Mouse (Mus musculus): ENCODE measurements around the gene Oaz2. TPM values are rescaled to one million over a fixed set of nuclear protein-coding genes. Genes with fewer than 3 reads are reported as not detected.

Gene Oaz2
- polyA plus RNA-seq, 1 experiment: 140 TPM

DNA sequence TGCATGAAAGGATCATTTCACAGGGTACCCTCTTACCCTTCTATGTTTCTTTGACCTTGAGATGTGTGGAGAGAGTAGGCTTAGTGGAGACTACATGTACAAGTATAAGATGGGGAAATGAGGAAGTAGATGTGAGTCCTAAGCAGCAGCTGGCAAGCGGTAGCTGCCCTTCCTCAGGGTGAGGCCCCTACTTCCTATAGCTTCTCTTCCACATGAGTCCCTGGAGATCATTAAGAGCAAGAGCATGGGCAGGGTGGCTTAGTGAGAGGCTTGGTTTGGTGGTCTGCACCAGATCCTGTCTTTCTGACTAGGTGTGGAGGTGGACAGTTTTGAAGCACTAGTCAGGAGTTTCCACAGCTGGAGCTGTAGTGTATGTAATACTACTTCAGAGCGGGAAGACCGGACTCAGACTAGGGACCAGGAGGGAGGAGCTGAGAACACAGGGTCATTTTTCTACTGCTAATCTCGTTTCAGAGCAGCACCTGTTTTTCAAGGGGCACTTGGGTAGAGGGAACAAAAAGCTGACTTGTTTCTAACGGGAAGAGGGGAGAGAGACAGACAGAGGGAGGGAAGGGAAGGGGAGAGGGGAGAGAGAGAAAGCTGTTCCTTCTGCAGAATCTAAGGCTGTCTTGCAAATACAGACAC lies 25.3 kb downstream of the Oaz2 start:
- TF ChIP-seq REST (IDR thresholded peaks at IDR 0.05; ENCODE audit: insufficient read depth, insufficient read length) (no peak), POLR2A (IDR thresholded peaks at IDR 0.05; ENCODE audit: insufficient read length, low read depth) (no peak), TCF3 (IDR thresholded peaks at IDR 0.05; ENCODE audit: insufficient read length, low read depth) (no peak), CEBPB (IDR thresholded peaks at IDR 0.05; ENCODE audit: insufficient read depth, poor library complexity, severe bottlenecking) (no peak), MAX (IDR thresholded peaks at IDR 0.05; ENCODE audit: low read depth) (no peak), SRF (IDR thresholded peaks at IDR 0.05; ENCODE audit: control insufficient read depth, insufficient read length, low read depth) (no peak), MYOG (IDR thresholded peaks at IDR 0.05; ENCODE audit: control insufficient read depth in 1 of 3, insufficient read depth in 1 of 3, insufficient read length in 2 of 3, low read depth in 2 of 3) (no peak), E2F4 (IDR thresholded peaks at IDR 0.05; ENCODE audit: insufficient read depth) (no peak), POLR2AphosphoS2 (IDR thresholded peaks at IDR 0.05; ENCODE audit: insufficient read length, low read depth) (no peak), USF1 (IDR thresholded peaks at IDR 0.05; ENCODE audit: low read depth) (no peak), MYOD1 (IDR thresholded peaks at IDR 0.05; ENCODE audit: control insufficient read depth in 1 of 3, insufficient read length in 2 of 3, low read depth in 2 of 3) (no peak), TCF12 (IDR thresholded peaks at IDR 0.05; ENCODE audit: insufficient read depth, poor library complexity, severe bottlenecking) (no peak)
- Histone ChIP-seq H3K36me3 (ENCODE audit: control insufficient read depth, insufficient read depth) (peaks cover 26% of the 10 kb centered on the region), H3ac (ENCODE audit: control insufficient read depth, insufficient read length) (no peak overlapping the region)

GRCm38 (mm10) chr9:65695646-65696045 lies 27.8 kb downstream of the Oaz2 start:
- Histone ChIP-seq H3K27me3 (ENCODE audit: control insufficient read depth, insufficient read depth, insufficient read length) (no peaks in the 10 kb centered on the region), H3ac (ENCODE audit: control insufficient read depth, insufficient read length) (no peak overlapping the region), H3K79me2 (ENCODE audit: control insufficient read depth, insufficient read depth) (no peaks in the 10 kb centered on the region), H3K4me3 (no peak overlapping the region), H3K4me2 (ENCODE audit: low read depth) (no peak overlapping the region), H3K36me3 (ENCODE audit: control insufficient read depth, insufficient read depth) (peaks cover 22% of the 10 kb centered on the region)
- no peak for TF ChIP-seq POLR2AphosphoS2 (IDR thresholded peaks at IDR 0.05; ENCODE audit: insufficient read length, low read depth)
- no peak for TF ChIP-seq MAX (IDR thresholded peaks at IDR 0.05; ENCODE audit: low read depth)
- no peak for TF ChIP-seq E2F4 (IDR thresholded peaks at IDR 0.05; ENCODE audit: insufficient read depth)
- TF ChIP-seq MYOG (IDR thresholded peaks at IDR 0.05; ENCODE audit: control insufficient read depth in 1 of 3, insufficient read depth in 1 of 3, insufficient read length in 2 of 3, low read depth in 2 of 3): no peak
- TF ChIP-seq SRF (IDR thresholded peaks at IDR 0.05; ENCODE audit: control insufficient read depth, insufficient read length, low read depth): no peak
- no peak for TF ChIP-seq TCF3 (IDR thresholded peaks at IDR 0.05; ENCODE audit: insufficient read length, low read depth)
- TF ChIP-seq CEBPB (IDR thresholded peaks at IDR 0.05; ENCODE audit: insufficient read depth, poor library complexity, severe bottlenecking): no peak
- TF ChIP-seq USF1 (IDR thresholded peaks at IDR 0.05; ENCODE audit: low read depth): no peak
- no peak for TF ChIP-seq MYOD1 (IDR thresholded peaks at IDR 0.05; ENCODE audit: control insufficient read depth in 1 of 3, insufficient read length in 2 of 3, low read depth in 2 of 3)
- no peak for TF ChIP-seq REST (IDR thresholded peaks at IDR 0.05; ENCODE audit: insufficient read depth, insufficient read length)
- TF ChIP-seq TCF12 (IDR thresholded peaks at IDR 0.05; ENCODE audit: insufficient read depth, poor library complexity, severe bottlenecking): no peak
- TF ChIP-seq POLR2A (IDR thresholded peaks at IDR 0.05; ENCODE audit: insufficient read length, low read depth): no peak

More for the DNA sequence above, 25.3 kb downstream of the Oaz2 start:
- Histone ChIP-seq H3K4me2 (ENCODE audit: low read depth) (no peak overlapping the region), H3K4me3 (no peak overlapping the region), H3K27me3 (ENCODE audit: control insufficient read depth, insufficient read depth, insufficient read length) (no peaks in the 10 kb centered on the region), H3K79me2 (ENCODE audit: control insufficient read depth, insufficient read depth) (no peaks in the 10 kb centered on the region)

- TF ChIP-seq USF1 (IDR thresholded peaks at IDR 0.05; ENCODE audit: low read depth): no peak
- TF ChIP-seq SRF (IDR thresholded peaks at IDR 0.05; ENCODE audit: control insufficient read depth, insufficient read length, low read depth): no peak
- TF ChIP-seq TCF3 (IDR thresholded peaks at IDR 0.05; ENCODE audit: insufficient read length, low read depth): no peak
- TF ChIP-seq REST (IDR thresholded peaks at IDR 0.05; ENCODE audit: insufficient read depth, insufficient read length): no peak
- H3K36me3 ChIP-seq (ENCODE audit: control insufficient read depth, insufficient read depth): peaks cover 23% of the 10 kb centered on the region
These were observed 28.5 kb downstream of the Oaz2 start for GRCm38 (mm10) chr9:65696337-65696736.

DNA sequence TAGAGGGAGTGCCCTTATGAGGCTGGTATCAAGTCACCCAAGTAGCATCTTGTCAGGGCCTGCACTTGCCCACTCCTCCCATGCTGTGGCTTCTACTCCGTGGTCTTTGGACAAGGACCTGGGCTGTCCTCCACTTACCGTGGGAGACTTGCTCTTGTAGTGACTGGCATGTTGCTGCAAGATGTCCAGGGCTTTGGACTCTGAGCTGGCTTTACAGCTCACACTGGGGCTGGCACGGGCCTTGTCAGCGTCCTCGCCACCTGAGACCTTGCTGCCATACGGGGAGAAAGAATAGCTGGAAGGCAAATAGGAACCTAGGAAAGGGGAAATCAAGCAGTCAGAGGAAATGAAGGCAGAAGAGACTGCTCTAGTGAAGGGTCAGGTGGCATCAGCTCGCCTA lies 29.6 kb downstream of the Oaz2 start:
- Histone ChIP-seq H3K79me2 (ENCODE audit: control insufficient read depth, insufficient read depth) (no peaks in the 10 kb centered on the region), H3ac (ENCODE audit: control insufficient read depth, insufficient read length) (no peak overlapping the region), H3K4me3 (no peak overlapping the region), H3K27me3 (ENCODE audit: control insufficient read depth, insufficient read depth, insufficient read length) (no peaks in the 10 kb centered on the region), H3K36me3 (ENCODE audit: control insufficient read depth, insufficient read depth) (peaks cover 22% of the 10 kb centered on the region), H3K4me2 (ENCODE audit: low read depth) (no peak overlapping the region)
- TF ChIP-seq SRF (IDR thresholded peaks at IDR 0.05; ENCODE audit: control insufficient read depth, insufficient read length, low read depth): no peak
- no peak for TF ChIP-seq TCF12 (IDR thresholded peaks at IDR 0.05; ENCODE audit: insufficient read depth, poor library complexity, severe bottlenecking)
- no peak for TF ChIP-seq USF1 (IDR thresholded peaks at IDR 0.05; ENCODE audit: low read depth)
- TF ChIP-seq MAX (IDR thresholded peaks at IDR 0.05; ENCODE audit: low read depth): no peak
- TF ChIP-seq E2F4 (IDR thresholded peaks at IDR 0.05; ENCODE audit: insufficient read depth): no peak
- TF ChIP-seq POLR2AphosphoS2 (IDR thresholded peaks at IDR 0.05; ENCODE audit: insufficient read length, low read depth): no peak

More at GRCm38 (mm10) chr9:65696337-65696736, 28.5 kb downstream of the Oaz2 start:
- no peak overlapping the region for H3ac ChIP-seq (ENCODE audit: control insufficient read depth, insufficient read length)
- no peak overlapping the region for H3K4me2 ChIP-seq (ENCODE audit: low read depth)
- no peak overlapping the region for H3K4me3 ChIP-seq
- no peaks in the 10 kb centered on the region for H3K27me3 ChIP-seq (ENCODE audit: control insufficient read depth, insufficient read depth, insufficient read length)
- no peaks in the 10 kb centered on the region for H3K79me2 ChIP-seq (ENCODE audit: control insufficient read depth, insufficient read depth)

- H3K4me3 ChIP-seq: no peak overlapping the region
- no peaks in the 10 kb centered on the region for H3K79me2 ChIP-seq (ENCODE audit: control insufficient read depth, insufficient read depth)
- H3K4me2 ChIP-seq (ENCODE audit: low read depth): no peak overlapping the region
- TF ChIP-seq USF1 (IDR thresholded peaks at IDR 0.05; ENCODE audit: low read depth): no peak
- TF ChIP-seq REST (IDR thresholded peaks at IDR 0.05; ENCODE audit: insufficient read depth, insufficient read length): no peak
- no peak for TF ChIP-seq MYOG (IDR thresholded peaks at IDR 0.05; ENCODE audit: control insufficient read depth in 1 of 3, insufficient read depth in 1 of 3, insufficient read length in 2 of 3, low read depth in 2 of 3)
- TF ChIP-seq E2F4 (IDR thresholded peaks at IDR 0.05; ENCODE audit: insufficient read depth): no peak
- no peak for TF ChIP-seq MYOD1 (IDR thresholded peaks at IDR 0.05; ENCODE audit: control insufficient read depth in 1 of 3, insufficient read length in 2 of 3, low read depth in 2 of 3)
- TF ChIP-seq POLR2A (IDR thresholded peaks at IDR 0.05; ENCODE audit: insufficient read length, low read depth): no peak
- no peak for TF ChIP-seq TCF3 (IDR thresholded peaks at IDR 0.05; ENCODE audit: insufficient read length, low read depth)
- no peak for TF ChIP-seq TCF12 (IDR thresholded peaks at IDR 0.05; ENCODE audit: insufficient read depth, poor library complexity, severe bottlenecking)
- no peak for TF ChIP-seq POLR2AphosphoS2 (IDR thresholded peaks at IDR 0.05; ENCODE audit: insufficient read length, low read depth)
- TF ChIP-seq CEBPB (IDR thresholded peaks at IDR 0.05; ENCODE audit: insufficient read depth, poor library complexity, severe bottlenecking): no peak
- TF ChIP-seq SRF (IDR thresholded peaks at IDR 0.05; ENCODE audit: control insufficient read depth, insufficient read length, low read depth): no peak
- no peak overlapping the region for H3ac ChIP-seq (ENCODE audit: control insufficient read depth, insufficient read length)
- no peaks in the 10 kb centered on the region for H3K27me3 ChIP-seq (ENCODE audit: control insufficient read depth, insufficient read depth, insufficient read length)
- peaks cover 27% of the 10 kb centered on the region for H3K36me3 ChIP-seq (ENCODE audit: control insufficient read depth, insufficient read depth)
These were observed 30.2 kb downstream of the Oaz2 start for GRCm38 (mm10) chr9:65697992-65698391.
